Mouse (Mus musculus) megakaryocyte-erythroid progenitor cell, adult 5-6 weeks (primary cell): Measurements from ENCODE around the gene Espl1. TPM values are rescaled to one million over a fixed set of nuclear protein-coding genes. Genes with fewer than 3 reads are reported as not detected.
A peak's percentile ranks its signal among the peaks of the same experiment; 100 is the strongest.

Source experiments
- ATAC-seq: replicated peaks from 2 replicates; pipeline ENCODE4 v1.8.0; 2016; ENCODE audit warnings: mild to moderate bottlenecking, inconsistent platforms; ENCODE audit not compliant: severe bottlenecking, poor library complexity, low FRiP score, low TSS enrichment
- total RNA-seq, 2 experiments: library from RNA; stranded (forward) in 1 of 2; stranded (reverse) in 1 of 2; fragments of 200-1000, 215-1000 nt in 1 of 2; fragments of >200 nt in 1 of 2; fragmentation: Nextera tagmentation in 1 of 2; gene quantifications; 2 replicates each; pipeline ENCODE4 v1.2.3; 2014 to 2017

Espl1 gene
- total RNA-seq, 2 experiments from 2014 or later = 40.6 to 68.3 TPM

GRCm38 (mm10) chr15:102271441-102271840 lies 24.6 kb upstream of the Espl1 start:
- ATAC-seq = no peak

DNA sequence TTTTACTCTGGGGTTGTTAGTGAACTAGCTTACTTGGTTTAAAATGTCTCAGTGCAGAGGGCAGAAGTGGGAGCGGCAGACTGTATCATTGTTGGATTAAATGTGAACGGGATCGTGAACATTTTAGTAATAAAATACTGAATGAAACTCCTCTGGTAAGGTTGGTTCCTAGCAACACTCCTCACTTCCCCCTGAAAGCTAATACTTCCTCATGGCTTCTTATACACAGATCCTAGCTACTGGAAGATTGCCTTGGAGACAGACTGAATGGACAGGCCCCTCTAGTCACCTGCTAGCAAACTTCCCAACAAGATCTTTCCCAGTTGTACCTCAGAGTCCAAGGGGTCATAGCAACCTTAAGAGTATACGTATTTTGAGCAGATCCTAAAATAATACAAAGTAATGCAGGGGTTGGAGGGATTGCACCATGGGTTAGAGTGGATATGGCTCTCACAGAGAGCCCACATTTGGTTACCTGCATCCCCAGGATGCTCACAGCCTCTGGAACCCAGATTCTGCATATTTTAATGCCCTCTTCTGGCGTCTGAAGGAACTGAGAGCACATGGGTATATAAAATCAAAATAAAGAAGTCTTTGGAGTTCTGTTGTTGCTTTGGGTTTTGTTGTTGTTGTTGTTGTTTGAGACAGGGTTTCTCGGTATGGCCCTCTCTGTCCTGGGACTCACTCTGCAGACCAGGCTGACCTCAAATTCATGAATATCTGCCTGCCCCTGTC lies 21.9 kb upstream of the Espl1 start:
- no peak for ATAC-seq

- no peak for ATAC-seq
These were observed 17.4 kb upstream of the Espl1 start for GRCm38 (mm10) chr15:102278726-102279091.

- peak; percentile 88 for ATAC-seq
These were observed 16.8 kb upstream of the Espl1 start, which contains the start of gene Mfsd5 for GRCm38 (mm10) chr15:102279092-102279782. Gene Mfsd5 (plus strand): TSS chr15:102279454.

GRCm38 (mm10) chr15:102279783-102280520 lies 16.1 kb upstream of the Espl1 start:
- peak; percentile 11; the same call in 1 of the 2 replicates for ATAC-seq

DNA sequence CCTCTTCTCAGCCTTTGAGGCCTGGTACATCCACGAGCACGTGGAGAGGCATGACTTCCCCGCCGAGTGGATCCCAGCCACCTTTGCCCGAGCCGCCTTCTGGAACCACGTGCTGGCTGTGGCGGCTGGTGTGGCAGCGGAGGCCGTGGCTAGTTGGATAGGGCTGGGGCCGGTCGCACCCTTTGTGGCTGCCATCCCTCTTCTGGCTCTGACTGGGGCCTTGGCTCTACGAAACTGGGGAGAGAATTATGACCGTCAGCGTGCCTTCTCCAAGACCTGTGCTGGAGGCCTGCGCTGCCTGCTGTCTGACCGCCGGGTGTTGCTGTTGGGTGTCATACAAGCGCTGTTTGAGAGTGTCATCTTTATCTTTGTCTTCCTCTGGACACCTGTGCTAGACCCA lies 15.4 kb upstream of the Espl1 start:
- ATAC-seq = no peak

GRCm38 (mm10) chr15:102282463-102283292 lies 13.4 kb upstream of the Espl1 start:
- 0 out of 2 replicates have a peak, but pooled peaks have one; percentile 16 for ATAC-seq

- no peak for ATAC-seq
These were observed 12.4 kb upstream of the Espl1 start for GRCm38 (mm10) chr15:102283648-102284047.

DNA sequence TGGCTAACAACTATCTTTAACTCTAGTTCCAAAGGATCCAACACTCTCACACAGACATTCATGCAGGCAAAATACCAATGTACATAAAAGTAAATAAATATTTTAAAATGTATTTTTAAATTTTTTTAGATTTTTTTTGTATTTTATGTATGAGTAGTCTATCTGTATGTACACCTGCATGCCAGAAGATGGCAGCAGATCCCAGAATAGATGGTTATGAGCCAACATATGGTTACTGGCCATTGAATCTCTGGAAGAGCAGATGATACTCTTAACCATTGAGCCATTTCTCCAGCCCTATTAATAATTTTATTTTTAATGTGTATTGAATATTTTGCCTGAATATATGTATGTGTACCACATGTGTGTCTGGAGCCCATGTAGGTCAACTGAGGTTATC lies 8.7 kb upstream of the Espl1 start:
- ATAC-seq = no peak

GRCm38 (mm10) chr15:102296368-102297006 lies 421 bp downstream of the Espl1 start:
- ATAC-seq = no peak

DNA sequence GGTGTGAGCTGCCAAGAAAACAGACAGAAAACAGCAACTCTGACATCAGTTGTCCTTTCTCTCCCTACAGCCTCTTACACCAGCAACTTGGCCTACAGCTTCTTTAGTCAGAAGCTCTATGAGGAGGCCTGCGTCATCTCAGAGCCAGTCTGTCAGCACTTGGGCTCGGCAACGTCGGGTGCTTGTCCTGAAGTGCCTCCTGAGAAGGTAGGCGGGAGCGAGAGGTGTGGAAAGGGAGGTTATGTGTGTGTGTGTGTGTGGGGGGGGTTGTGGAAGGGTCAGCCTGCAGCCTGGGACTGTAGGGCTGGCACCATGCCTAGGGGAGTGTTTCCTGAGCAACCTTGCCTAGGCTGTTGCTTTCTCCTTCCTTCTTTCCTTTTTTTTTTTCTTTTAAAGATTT lies 6.5 kb downstream of the Espl1 start:
- ATAC-seq = no peak

- no peak for ATAC-seq
These were observed 12.7 kb downstream of the Espl1 start for GRCm38 (mm10) chr15:102308717-102309116.

DNA sequence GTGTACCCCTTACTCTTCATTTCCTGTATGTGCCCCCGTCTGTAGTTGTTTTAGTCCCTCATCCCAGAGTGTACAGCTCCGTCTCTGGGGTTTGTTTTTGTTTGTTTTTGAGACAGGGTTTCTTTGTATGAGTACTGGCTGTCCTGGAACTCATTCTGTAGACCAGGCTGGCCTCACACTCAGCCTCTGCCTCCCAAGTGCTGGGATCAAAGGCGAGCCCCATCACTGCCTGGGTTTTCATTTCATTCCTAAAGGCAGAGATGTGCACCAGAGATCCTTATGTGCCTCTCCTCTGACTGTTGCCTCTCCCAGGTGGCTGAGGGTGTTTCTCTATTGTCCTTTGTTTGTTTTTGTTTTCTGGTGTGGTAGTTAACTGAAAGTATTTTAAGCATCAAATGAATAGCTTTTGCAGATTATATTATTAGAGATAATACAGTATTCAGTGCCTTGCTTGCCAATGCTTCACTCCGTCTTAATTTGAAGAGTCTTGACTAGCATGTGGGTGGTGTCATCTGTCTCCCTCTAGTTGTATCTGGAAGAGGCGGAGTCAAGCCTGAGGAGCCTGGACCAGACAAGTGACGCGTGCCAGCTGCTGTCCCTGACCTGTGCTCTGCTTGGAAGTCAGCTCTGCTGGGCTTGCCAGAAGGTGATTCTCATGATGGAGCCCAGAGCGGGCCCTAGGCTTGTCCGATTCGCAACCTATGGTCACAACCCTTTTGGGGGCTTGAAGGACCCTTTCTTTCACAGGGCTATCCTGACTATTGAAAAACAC lies 14.2 kb downstream of the Espl1 start:
- ATAC-seq = no peak

- no peak for ATAC-seq
These were observed 15.4 kb downstream of the Espl1 start for GRCm38 (mm10) chr15:102311489-102311888.

GRCm38 (mm10) chr15:102315292-102315691 lies 19.2 kb downstream of the Espl1 start:
- no peak for ATAC-seq

DNA sequence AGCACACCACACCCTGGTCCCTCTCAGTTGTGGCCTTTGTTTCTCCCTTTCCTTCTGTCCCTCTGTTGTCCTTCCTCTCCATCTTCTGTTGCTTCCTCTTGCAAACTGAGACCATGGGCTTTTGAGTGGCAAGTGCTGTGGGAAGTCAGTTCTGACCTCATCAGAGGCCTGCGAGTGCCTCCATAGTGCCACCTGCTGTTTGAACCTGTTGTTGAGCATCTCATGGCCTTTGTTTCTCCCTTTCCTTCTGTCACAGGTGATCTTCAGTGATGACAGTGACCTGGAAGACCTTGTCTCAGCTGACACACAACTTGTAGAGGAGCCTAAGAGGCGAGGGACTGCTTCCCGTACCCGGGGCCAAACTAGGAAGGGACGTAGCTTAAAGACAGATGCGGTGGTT lies 20.2 kb downstream of the Espl1 start:
- peak; percentile 71 for ATAC-seq

DNA sequence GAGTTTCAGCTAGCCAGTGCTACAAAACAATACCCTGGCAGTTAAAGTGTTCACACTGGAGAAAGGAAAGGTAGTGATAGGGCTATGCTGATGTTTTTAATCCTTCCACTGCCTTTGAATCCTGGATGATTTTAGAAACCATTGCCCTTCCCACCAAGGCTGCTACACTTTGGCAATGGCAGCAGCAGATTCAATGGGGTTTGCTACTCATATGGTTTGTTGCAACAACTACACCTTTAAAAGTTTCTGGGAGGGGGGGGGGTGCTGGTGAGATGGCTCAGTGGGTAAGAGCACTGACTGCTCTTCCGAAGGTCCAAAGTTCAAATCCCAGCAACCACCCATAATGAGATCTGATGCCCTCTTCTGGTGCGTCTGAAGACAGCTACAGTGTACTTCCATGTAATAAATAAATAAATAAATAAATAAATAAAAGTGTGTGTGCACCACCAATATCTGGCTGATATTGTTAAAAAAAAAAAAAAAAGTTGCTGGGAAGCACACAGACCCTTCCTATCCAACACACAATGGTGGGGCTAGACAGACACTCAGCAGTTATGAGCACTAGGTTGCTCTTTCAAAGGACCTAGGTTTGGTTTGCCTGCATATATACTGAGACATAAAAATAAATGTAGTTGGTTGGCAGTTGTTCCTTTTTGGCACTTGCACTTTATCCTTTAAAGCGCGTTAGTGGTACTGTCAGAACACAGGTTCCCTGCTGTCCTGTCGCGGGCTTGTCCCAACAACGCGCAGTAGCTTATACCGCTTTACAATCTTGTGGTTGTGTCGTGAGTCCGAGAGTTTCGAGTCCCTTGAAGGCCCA lies 28.8 kb downstream of the Espl1 start:
- ATAC-seq = no peak
